Mouse (Mus musculus): ENCODE measurements around the gene Zfp626.

DNA sequence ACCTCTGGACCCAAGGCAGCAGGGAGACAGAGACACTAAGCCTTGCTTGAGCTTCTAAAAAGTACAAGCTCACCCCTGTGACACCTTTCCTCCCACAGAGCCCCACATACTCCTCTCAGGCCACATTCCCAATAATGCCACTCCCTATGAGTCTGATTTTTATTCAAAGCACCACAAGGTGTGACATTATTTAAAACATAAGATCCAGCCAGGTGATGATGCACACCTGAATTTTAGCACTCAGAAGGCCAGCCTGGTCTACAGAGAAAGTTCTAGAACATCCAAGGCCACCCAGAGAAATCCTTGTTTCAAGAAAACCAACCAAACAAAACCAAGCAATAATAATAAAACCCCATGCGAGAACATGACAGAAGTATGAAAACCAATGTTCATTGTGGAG, 50.2 kb downstream of the Zfp626 start, which contains the start of gene Zfp607a:
- no peak for TF ChIP-seq POLR2A (IDR thresholded peaks at IDR 0.05; ENCODE audit: insufficient read depth, low read depth, low read length)
- TF ChIP-seq CTCF (IDR thresholded peaks at IDR 0.05) = no peak
